In the genomic region with DNA sequence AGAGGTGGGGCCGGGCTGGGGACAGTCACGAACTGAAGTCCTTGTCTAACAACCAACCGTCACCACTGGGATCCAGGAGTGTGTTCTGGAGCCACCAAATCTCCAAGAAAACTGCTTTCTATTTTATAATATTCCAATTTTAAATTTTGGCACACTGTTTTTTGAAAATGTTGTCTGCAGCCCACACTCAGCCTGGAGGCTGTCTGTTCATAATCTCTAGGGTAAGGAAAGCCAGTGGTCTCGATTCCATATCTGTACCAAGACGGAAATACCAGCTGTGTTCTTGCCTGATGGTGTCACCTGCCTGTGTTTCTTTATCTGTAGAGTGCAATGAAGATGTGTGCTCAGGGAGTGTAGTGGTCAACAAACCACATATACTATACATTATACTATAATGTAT, we compare ENCODE assay signal across 29 mouse cellular contexts. TPM values are rescaled to one million over a fixed set of nuclear protein-coding genes. Genes with fewer than 3 reads are reported as not detected.
DNase-seq lines count a peak whose midpoint lies in the region; ATAC-seq and TF ChIP-seq lines count a peak whose summit lies in the region.
"Had no signal": no experiment of that assay in that cellular context is flagged by ENCODE, and none has a peak within 500 bp of the region (broad histone marks: within the 10 kb centered on the region; RNA-seq: fewer than 3 reads in every experiment).

No protein-coding gene starts in this region.

- DNase-seq in frontal cortex, postnatal 25 days (ENCODE audit: low spot score in 2 of 2): no peak
- DNase-seq in layer of hippocampus, adult 2 months (ENCODE audit: low spot score in 2 of 2): no peak
- no peak for DNase-seq in layer of hippocampus, adult 9-10 months (ENCODE audit: low spot score)
- peak; percentile 19 for DNase-seq in left cerebral cortex, adult 11 months (ENCODE audit: low spot score)
- DNase-seq in left cerebral cortex, adult 18-20 months (ENCODE audit: low spot score in 2 of 2): no peak
- peak; percentile 18 for DNase-seq in right cerebral cortex, adult 18-20 months
- DNase-seq in right cerebral cortex, adult 2 months (ENCODE audit: low spot score in 2 of 2): no peak
- DNase-seq: adrenal gland, adult 8-10 months; adrenal gland, postnatal 14 days; adrenal gland, postnatal 36 days; B cell, adult 2 months; cerebellum, adult 11 months; cerebellum, adult 18-20 months; cerebellum, adult 8-10 months; cerebellum, adult 9-11 months; cerebellum, postnatal 14 days; cerebellum, postnatal 36 days; embryo, embryonic 11 days had no signal

- ATAC-seq in frontal cortex, adult (ENCODE audit: low TSS enrichment): peak; percentile 76
- ATAC-seq: activated CD4-positive, CD25-positive, alpha-beta regulatory T cell, adult 4 months; CD4-positive, CD25-positive, alpha-beta regulatory T cell, adult 4 months; forebrain, embryonic 14.5 days; Patski had no signal

- no peak for TF ChIP-seq CTCF in layer of hippocampus, adult 2 months (conservative IDR thresholded peaks at IDR 0.05)

- no peak overlapping the region for H3K4me3 ChIP-seq in layer of hippocampus, adult 2 months
- H3K4me3 ChIP-seq: embryonic facial prominence, embryonic 13.5 days; embryonic facial prominence, embryonic 15.5 days; erythroblast, embryonic 14.5 days; forebrain, embryonic 10.5 days; forebrain, embryonic 12.5 days had no signal

- H3K27ac ChIP-seq in layer of hippocampus, adult 2 months: peak overlapping the region; percentile 39; the same call in 1 of the 2 replicates
- H3K27ac ChIP-seq: embryonic facial prominence, embryonic 13.5 days; embryonic facial prominence, embryonic 15.5 days; forebrain, embryonic 10.5 days; forebrain, embryonic 12.5 days had no signal

RNA-seq across cellular contexts. Expression of gene Ak5, which starts 23.6 kb away (rescaled TPM):
- total RNA-seq in layer of hippocampus, adult 2 months (2021): 100 to 1,000 TPM; 245 to 266 TPM
- total RNA-seq in left cerebral cortex, adult 18-20 months (2021): 100 to 1,000 TPM; 149 to 168 TPM
- total RNA-seq: common myeloid progenitor, adult 5-6 weeks had no signal

Comparison
In these comparisons a context has a peak if more than half of its experiments do, and no peak if none do; other contexts are left out.
1. DNase-seq: peak in left cerebral cortex, adult 11 months (single experiment) and right cerebral cortex, adult 18-20 months (single experiment); none in frontal cortex, postnatal 25 days (0 of 2), layer of hippocampus, adult 2 months (0 of 2), layer of hippocampus, adult 9-10 months (single experiment), left cerebral cortex, adult 18-20 months (0 of 2) and right cerebral cortex, adult 2 months (0 of 2).